Mouse (Mus musculus) heart, embryonic 16.5 days (tissue): ENCODE measurements around the gene Kif5c. TPM values are rescaled to one million over a fixed set of nuclear protein-coding genes. Genes with fewer than 3 reads are reported as not detected.

ENCODE experiments used
- ATAC-seq: fragments of 200-750 bp; cut with Nextera tagmentation; replicated peaks from 2 replicates; pipeline ENCODE4 v1.8.0; 2017; ENCODE audit warnings: moderate number of reproducible peaks; ENCODE audit not compliant: insufficient read depth, low FRiP score; ENCODE audit errors: extremely low read depth
- H3K27ac ChIP-seq: fragments of 300-500 bp; sonication (generic); 2 replicates; pipeline ENCODE4 v1.5.1; 2014; ENCODE audit warnings: mild to moderate bottlenecking, low read length, control low read depth, moderate library complexity
- H3K27me3 ChIP-seq: fragments of 300-500 bp; sonication (generic); 2 replicates; pipeline ENCODE4 v1.6.1; 2014; ENCODE audit warnings: low read length, mixed read lengths; ENCODE audit not compliant: control insufficient read depth, insufficient read depth
- H3K36me3 ChIP-seq: fragments of 300-500 bp; sonication (generic); 2 replicates; pipeline ENCODE4 v1.6.1; 2014; ENCODE audit not compliant: control insufficient read depth, insufficient read depth
- H3K4me1 ChIP-seq: fragments of 300-500 bp; sonication (generic); 2 replicates; pipeline ENCODE4 v1.6.1; 2014; ENCODE audit warnings: low read length, mixed read lengths; ENCODE audit not compliant: control insufficient read depth, insufficient read depth
- H3K4me2 ChIP-seq: fragments of 300-500 bp; sonication (generic); 2 replicates; pipeline ENCODE4 v1.6.1; 2014; ENCODE audit warnings: low read depth, mild to moderate bottlenecking, control low read depth, low read length
- H3K4me3 ChIP-seq: fragments of 300-500 bp; sonication (generic); 2 replicates; pipeline ENCODE4 v1.5.1; 2014; ENCODE audit warnings: mild to moderate bottlenecking, control low read depth, low read length
- H3K9ac ChIP-seq: fragments of 300-500 bp; sonication (generic); 2 replicates; pipeline ENCODE4 v1.6.1; 2014; ENCODE audit warnings: low read length, control low read depth
- H3K9me3 ChIP-seq: fragments of 300-500 bp; sonication (generic); replicated peaks from 2 replicates; pipeline ENCODE4 v1.6.1; 2016; ENCODE audit warnings: low read length; ENCODE audit not compliant: control insufficient read depth
- WGBS: fragments of 180-500 bp; shearing (Covaris S2); extraction: QIAGEN DNeasy Blood & Tissue Kit; methylation state at CpG from one replicate; pipeline ENCODE4 v1.1.7; 2014; 5-methylcytosine and 5-hydroxymethylcytosine counted together
- polyA plus RNA-seq: library from polyadenylated mRNA; unstranded; fragments of >200 nt; fragmentation: Nextera tagmentation; extraction: Ambion mirVana; gene quantifications from 2 replicates; pipeline ENCODE4 v1.2.1, GENCODE M21; 2015

Kif5c gene
- polyA plus RNA-seq, 1 experiment from 2014 or later, result 0.80 TPM

DNA sequence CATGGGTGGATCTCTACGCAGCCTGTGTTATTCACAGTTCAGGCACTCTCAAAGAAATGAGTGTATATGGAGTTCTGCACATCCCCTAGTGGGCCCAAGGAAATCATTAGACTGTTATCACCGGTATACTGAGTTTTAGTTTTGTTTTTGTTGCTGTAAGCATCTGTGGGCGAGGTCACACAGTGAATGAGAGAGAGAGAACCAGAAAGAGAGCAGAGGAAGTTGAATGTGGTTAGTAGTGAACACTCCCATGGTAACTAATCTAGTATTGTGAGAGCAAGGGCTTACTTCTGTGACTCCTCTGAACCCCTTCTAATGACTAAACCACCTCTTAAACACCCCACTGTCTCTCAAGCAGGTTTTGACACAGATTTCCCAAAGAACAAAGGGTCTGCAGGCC, 2.3 kb upstream of the Kif5c start:
- whole genome bisulfite sequencing, result 67% methylated on average over 3 of the region's 3 CpGs
- Histone ChIP-seq H3K4me3 (no peak overlapping the region), H3K9ac (no peak overlapping the region), H3K36me3 (no peaks in the 10 kb centered on the region), H3K4me2 (no peak overlapping the region), H3K9me3 (no peaks in the 10 kb centered on the region), H3K27ac (no peak overlapping the region), H3K27me3 (peaks cover 25% of the 10 kb centered on the region), H3K4me1 (peaks cover 6% of the 10 kb centered on the region; the same call in 1 of the 2 replicates)
- no peak for ATAC-seq

DNA sequence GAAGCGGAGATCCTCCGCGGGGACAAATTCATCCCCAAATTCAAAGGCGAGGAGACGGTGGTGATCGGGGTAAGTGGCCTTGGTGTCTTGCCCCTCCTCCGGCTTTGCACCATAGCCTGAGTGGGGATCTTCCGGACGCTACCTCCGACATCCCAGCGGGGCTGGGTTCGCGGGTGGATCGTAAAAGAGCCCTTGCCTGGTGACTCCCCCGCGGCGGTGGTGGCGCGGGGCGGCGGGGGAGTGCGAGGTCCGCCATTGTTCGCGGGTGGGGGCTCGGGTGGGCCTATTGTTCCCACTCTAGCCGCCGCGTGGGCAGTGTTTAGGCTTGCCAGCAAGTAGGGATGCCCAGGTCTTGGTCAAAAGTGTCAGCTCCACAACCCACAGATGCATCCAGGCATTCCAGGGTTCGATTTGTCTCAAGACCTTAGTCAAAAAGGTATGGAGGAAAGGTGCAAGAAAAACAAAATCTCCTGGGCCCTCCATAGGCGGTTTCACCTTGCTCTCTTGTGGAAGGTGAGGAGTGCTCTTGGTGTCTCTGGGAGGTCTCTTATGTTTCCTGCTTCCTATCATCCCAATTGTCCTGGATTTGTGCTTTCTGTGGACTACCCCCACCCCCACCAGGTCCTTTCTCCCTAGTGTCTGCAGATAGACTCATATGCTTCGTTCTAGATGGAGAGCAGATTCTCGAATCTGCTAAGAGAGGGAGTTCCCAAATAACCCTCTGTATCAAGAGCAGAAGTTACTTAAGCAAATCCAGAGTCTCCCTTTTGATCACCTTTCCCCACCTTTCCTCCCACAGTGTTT, 823 bp downstream of the Kif5c start:
- ATAC-seq, result no peak
- Histone ChIP-seq H3K4me1 (peaks cover 6% of the 10 kb centered on the region; the same call in 1 of the 2 replicates), H3K4me3 (peak overlapping the region; percentile 70), H3K36me3 (no peaks in the 10 kb centered on the region), H3K9ac (peak overlapping the region; percentile 51), H3K4me2 (peak overlapping the region; percentile 95), H3K27ac (no peak overlapping the region), H3K27me3 (peaks cover 25% of the 10 kb centered on the region), H3K9me3 (peaks cover 2% of the 10 kb centered on the region; the same call in 1 of the 2 replicates)
- WGBS, result 1% methylated on average over 33 of the region's 33 CpGs

DNA sequence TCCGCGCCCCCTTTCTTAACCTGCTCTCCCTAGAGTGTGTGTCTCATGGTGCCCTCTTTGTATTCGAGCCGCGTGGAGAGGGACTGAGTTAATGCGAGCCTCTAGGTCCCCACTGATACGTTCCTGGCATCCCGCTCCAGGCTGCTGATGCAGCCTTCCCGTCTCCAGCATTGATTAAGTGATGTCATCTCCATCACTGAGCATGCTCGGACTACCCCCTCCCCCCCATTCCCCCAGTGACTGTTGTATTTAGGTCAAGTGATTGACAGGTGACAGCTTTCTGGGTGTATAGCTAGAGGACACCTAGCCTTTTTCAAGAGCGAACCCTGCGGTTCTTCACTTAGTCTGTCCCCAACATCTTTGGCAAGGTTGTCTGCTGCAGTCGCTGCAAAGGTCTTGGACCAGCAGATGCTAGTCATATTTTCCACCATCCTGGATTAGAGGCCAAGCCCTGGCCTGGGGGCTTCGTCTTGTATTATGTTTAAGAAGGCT, 1.6 kb downstream of the Kif5c start:
- no peak overlapping the region for H3K4me3 ChIP-seq
- H3K9ac ChIP-seq, result no peak overlapping the region
- 18% methylated on average over 14 of the region's 14 CpGs for WGBS
- no peaks in the 10 kb centered on the region for H3K36me3 ChIP-seq
- H3K4me2 ChIP-seq, result no peak overlapping the region
- peaks cover 25% of the 10 kb centered on the region for H3K27me3 ChIP-seq
- H3K27ac ChIP-seq, result no peak overlapping the region
- no peak for ATAC-seq
- peaks cover 6% of the 10 kb centered on the region; the same call in 1 of the 2 replicates for H3K4me1 ChIP-seq
- peaks cover 2% of the 10 kb centered on the region; the same call in 1 of the 2 replicates for H3K9me3 ChIP-seq

DNA sequence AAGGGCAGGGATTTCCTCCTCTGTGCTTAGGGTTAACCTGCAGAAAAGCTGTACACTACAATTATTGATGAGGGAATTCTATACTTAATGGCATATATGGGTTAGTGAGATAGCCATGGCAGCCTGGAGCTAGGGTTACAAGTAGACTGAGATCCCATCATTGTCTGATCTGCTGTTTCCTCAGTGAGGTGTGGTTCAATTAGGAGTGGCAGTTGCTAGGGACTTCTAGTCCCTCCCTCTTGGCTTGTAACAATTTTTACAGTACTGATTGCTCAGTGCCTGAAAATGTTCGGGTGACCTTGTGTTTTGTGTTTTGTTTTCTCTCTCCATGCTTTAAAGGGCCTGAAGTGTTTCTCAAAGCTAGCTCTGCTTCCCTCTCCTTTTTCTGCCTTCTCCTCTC, 2.1 kb downstream of the Kif5c start:
- Histone ChIP-seq H3K27me3 (peaks cover 25% of the 10 kb centered on the region), H3K4me3 (no peak overlapping the region), H3K9ac (no peak overlapping the region), H3K9me3 (peaks cover 2% of the 10 kb centered on the region; the same call in 1 of the 2 replicates), H3K4me1 (peaks cover 6% of the 10 kb centered on the region; the same call in 1 of the 2 replicates), H3K4me2 (no peak overlapping the region), H3K36me3 (no peaks in the 10 kb centered on the region), H3K27ac (no peak overlapping the region)
- no peak for ATAC-seq
- 64% methylated on average over 1 of the region's 1 CpGs for WGBS

DNA sequence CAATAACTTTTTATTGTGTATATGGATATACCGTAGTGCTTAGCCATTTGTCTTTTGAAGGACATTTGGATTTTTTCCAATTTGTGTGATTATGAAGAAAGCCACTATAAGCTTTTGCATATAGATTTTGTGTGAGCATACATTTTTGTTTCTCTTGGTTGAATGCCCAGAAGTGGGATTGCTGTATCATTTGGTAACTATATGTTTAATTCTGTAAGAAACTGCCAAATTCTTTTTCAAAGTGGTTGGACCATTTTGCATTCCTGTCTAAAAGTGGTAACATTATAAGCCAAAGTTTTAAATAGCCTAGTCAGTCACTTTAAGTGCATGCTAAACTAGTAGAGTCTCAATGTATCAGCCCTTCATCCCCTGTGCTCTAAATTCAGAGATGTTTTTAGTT, 6.5 kb downstream of the Kif5c start:
- no peaks in the 10 kb centered on the region for H3K36me3 ChIP-seq
- no peaks in the 10 kb centered on the region for H3K4me1 ChIP-seq
- H3K9me3 ChIP-seq, result peaks cover 2% of the 10 kb centered on the region; the same call in 1 of the 2 replicates
- H3K4me2 ChIP-seq, result no peak overlapping the region
- no peak overlapping the region for H3K9ac ChIP-seq
- no peak for ATAC-seq
- H3K4me3 ChIP-seq, result no peak overlapping the region
- H3K27ac ChIP-seq, result no peak overlapping the region
- peaks cover 3% of the 10 kb centered on the region for H3K27me3 ChIP-seq
- WGBS, result 56% methylated on average over 1 of the region's 1 CpGs

DNA sequence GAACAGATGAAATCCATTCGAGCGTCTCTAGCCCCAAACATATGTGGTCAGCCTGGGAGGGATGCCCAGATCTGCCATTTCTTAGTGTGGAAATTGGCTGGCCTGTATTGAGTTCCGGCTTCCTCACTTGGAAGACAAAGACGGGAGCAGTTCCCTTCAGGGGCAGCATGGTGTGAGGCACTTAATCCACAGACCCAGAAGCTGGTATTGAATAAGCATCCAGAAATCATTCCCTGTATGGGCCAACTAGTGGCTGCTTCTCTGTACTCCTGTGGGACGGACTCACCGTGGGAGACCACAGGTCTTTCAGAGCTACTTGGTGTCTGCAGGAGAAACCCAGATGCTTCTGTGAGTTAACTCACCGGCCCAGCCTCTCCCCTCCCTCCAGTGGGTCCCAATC, 8.5 kb downstream of the Kif5c start:
- Histone ChIP-seq H3K4me2 (no peak overlapping the region), H3K4me1 (no peaks in the 10 kb centered on the region), H3K36me3 (no peaks in the 10 kb centered on the region), H3K4me3 (no peak overlapping the region), H3K9me3 (peaks cover 2% of the 10 kb centered on the region; the same call in 1 of the 2 replicates), H3K27me3 (no peaks in the 10 kb centered on the region), H3K9ac (no peak overlapping the region), H3K27ac (no peak overlapping the region)
- no peak for ATAC-seq
- WGBS, result 66% methylated on average over 7 of the region's 7 CpGs

DNA sequence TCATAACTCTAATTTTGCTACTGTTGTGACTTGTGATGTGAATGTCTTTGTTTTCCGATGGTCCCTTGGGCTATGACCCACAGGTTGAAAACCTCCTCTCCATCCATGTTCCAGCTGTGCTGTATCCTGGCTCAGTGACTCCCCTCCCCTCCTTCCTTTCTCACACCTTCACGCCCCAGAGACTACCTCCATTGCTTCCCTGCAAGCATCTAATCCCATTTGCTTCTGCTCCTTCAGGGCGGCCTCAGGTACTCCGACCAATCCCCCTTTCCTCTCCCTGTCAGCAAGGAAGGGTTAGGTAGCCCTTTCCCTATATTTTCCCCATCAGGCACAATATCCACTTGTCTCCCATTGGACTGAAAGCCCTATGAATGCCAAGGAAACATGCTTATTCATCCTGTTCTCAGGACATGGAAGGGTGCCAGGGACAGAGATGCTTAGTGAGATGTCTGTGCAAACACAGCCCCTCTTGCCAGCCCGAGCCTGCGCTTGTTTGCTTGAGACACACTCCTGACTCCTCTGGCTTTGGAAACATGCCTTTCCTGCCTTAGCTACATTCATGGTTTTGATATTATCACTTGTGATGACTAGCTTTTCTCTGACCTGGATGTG, 9.1 kb downstream of the Kif5c start:
- Histone ChIP-seq H3K9me3 (0 out of 2 replicates have a peak, but pooled peaks cover 2% of the 10 kb centered on the region), H3K9ac (no peak overlapping the region), H3K36me3 (no peaks in the 10 kb centered on the region), H3K4me2 (no peak overlapping the region), H3K27me3 (no peaks in the 10 kb centered on the region), H3K4me1 (no peaks in the 10 kb centered on the region), H3K27ac (no peak overlapping the region), H3K4me3 (no peak overlapping the region)
- ATAC-seq, result no peak
- WGBS, result 68% methylated on average over 6 of the region's 6 CpGs

DNA sequence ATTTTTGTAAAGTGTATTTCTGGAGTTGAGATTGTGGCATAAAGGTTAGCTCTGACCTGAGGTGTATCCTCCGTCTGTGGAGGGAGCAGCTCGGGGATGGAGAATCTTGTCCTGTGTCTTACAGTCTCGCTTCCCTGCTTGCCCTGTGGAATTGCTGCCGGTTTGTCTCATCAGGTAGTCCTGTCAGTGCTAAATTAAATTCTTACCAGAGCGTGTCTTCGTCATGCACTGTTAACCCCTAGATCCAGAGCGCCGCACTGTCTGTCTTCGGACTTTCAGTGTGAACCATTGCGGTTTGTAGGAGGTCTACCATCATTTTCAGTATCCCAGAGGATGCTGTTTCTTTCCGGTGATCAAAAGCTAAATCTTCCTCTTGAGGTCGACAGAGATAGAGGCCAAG, 10.1 kb downstream of the Kif5c start:
- H3K36me3 ChIP-seq, result no peaks in the 10 kb centered on the region
- H3K9ac ChIP-seq, result no peak overlapping the region
- no peak overlapping the region for H3K27ac ChIP-seq
- 0 out of 2 replicates have a peak, but pooled peaks cover 2% of the 10 kb centered on the region for H3K9me3 ChIP-seq
- no peak for ATAC-seq
- 84% methylated on average over 12 of the region's 12 CpGs for WGBS
- H3K4me3 ChIP-seq, result no peak overlapping the region
- H3K4me2 ChIP-seq, result no peak overlapping the region
- H3K4me1 ChIP-seq, result no peaks in the 10 kb centered on the region
- no peaks in the 10 kb centered on the region for H3K27me3 ChIP-seq

DNA sequence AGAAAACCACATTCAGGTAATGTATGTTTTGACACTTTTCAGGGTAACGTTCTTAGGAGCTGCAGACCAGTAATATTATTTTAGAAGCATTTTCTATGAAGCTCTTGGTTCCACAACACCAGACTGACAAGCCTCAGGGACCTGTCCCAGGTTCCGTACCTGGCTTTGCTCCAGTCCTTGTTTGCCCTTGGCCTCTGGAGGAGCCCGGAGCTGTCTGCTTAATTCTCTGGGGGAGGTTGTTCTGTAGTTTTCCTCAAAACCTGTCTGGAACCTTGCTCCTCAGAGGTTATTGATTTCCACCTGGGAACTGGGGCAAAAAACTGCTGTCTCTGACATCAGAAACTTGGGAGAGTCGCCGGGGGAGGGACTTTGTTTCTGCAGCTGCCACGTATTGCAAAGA, 11.5 kb downstream of the Kif5c start:
- H3K9ac ChIP-seq, result no peak overlapping the region
- H3K4me2 ChIP-seq, result no peak overlapping the region
- H3K36me3 ChIP-seq, result no peaks in the 10 kb centered on the region
- 80% methylated on average over 6 of the region's 6 CpGs for WGBS
- no peak for ATAC-seq
- H3K27ac ChIP-seq, result no peak overlapping the region
- no peaks in the 10 kb centered on the region for H3K9me3 ChIP-seq
- no peaks in the 10 kb centered on the region for H3K4me1 ChIP-seq
- H3K27me3 ChIP-seq, result no peaks in the 10 kb centered on the region
- H3K4me3 ChIP-seq, result no peak overlapping the region
